Mouse (Mus musculus) ovary, postnatal 14 days (tissue): Measurements from ENCODE around the gene Vmn2r48.
"Not testable (repeated sequence)": the region's sequence is repeated elsewhere in the genome, so short reads cannot be mapped to it uniquely, and the experiment has no call there.

Experiments used
- DNase-seq: peaks from one replicate; pipeline ENCODE4 v3.0.0; 2022; ENCODE audit warnings: low spot score

Gene Vmn2r48

DNA sequence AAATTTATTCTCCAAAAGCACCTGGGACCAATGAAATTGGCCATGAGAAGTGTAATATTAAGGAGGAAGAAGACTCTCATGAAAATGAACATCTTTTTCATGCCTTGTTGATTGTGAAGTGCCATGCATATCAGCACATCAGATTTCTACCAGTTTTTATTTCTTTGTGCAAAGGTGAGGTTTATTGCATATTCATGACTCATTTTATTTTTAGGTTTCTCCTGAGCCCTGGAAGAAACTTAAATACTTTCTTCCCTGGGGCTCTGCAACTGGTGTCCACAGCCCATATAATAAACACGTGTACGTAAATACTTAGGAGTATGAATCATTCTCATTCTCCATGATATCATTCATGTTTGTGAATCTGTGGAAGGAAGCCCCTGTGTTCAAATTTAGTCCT lies at the start of gene Vmn2r48:
Vmn2r48 (minus strand) TSS at position 101 of the 400 bp plus-strand sequence.
- not testable (repeated sequence) for DNase-seq

DNA sequence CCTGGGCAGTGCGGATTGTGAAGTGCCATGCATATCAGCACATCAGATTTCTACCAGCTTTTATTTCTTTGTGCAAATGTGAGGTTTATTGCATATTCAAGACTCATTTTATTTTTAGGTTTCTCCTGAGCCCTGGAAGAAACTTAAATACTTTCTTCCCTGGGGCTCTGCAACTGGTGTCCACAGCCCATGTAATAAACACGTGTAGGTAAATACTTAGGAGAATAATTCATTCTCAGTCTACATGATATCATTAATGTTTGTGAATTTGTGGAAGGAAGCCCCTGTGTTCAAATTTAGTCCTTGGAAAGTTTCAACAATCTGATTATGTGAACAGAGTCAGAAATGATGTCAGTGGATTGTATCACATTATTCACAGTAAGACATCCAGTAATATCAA lies 38.8 kb upstream of the Vmn2r48 start, which contains the start of gene Vmn2r49:
Vmn2r49 (minus strand) TSS at position 101 of the 400 bp plus-strand sequence.
- DNase-seq, result not testable (repeated sequence)
